Mouse (Mus musculus): ENCODE measurements around the gene Pds5b.

DNA sequence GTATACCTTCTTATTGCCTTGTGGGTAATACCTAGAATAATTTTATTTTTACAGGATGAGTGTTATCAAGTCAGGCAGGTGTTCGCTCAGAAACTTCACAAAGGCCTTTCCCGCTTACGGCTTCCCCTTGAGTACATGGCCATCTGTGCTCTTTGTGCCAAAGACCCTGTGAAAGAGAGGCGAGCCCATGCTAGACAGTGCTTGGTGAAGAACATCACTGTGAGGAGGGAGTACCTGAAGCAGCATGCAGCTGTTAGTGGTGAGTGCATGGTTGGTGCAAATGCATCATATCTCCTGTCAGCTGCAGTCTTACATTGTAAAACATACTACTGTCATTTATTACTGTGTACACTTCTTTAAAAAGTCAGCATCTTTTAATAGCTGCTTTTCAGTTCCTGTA, 114.7 kb downstream of the Pds5b start:
- TF ChIP-seq CTCF (IDR thresholded peaks at IDR 0.05; ENCODE audit: low read depth, low read length) (no peak), EP300 (IDR thresholded peaks at IDR 0.05; ENCODE audit: insufficient read depth, low read depth, low read length) (no peak)

Data from ES-Bruce4 (cell line).